Comparison of ENCODE assay signal across 16 mouse cellular contexts in genomic region chr5:64342138-64342537, GRCm38 (mm10).
DNase-seq lines count a peak whose midpoint lies in the region; ATAC-seq and TF ChIP-seq lines count a peak whose summit lies in the region.
"Had no signal": no experiment of that assay in that cellular context is flagged by ENCODE, and none has a peak within 500 bp of the region (broad histone marks: within the 10 kb centered on the region; RNA-seq: fewer than 3 reads in every experiment).

No protein-coding gene starts in this region.

- peaks cover 5% of the 10 kb centered on the region; the same call in 1 of the 2 replicates for H3K4me1 ChIP-seq in forebrain, embryonic 14.5 days (ENCODE audit: control insufficient read depth, insufficient read depth, low read length)
- peaks cover 25% of the 10 kb centered on the region for H3K4me1 ChIP-seq in forebrain, embryonic 12.5 days
- no peaks in the 10 kb centered on the region for H3K4me1 ChIP-seq in lung, embryonic 14.5 days (ENCODE audit: insufficient read depth)
- peaks cover 10% of the 10 kb centered on the region for H3K4me1 ChIP-seq in limb, embryonic 10.5 days

- H3K9ac ChIP-seq in forebrain, embryonic 14.5 days (ENCODE audit: low read length), result no peak overlapping the region
- H3K9ac ChIP-seq in forebrain, embryonic 12.5 days, result no peak overlapping the region
- no peak overlapping the region for H3K9ac ChIP-seq in lung, embryonic 14.5 days
- H3K9ac ChIP-seq: embryonic facial prominence, embryonic 13.5 days; forebrain, embryonic 13.5 days; midbrain, embryonic 15.5 days had no signal

- H3K4me2 ChIP-seq in forebrain, embryonic 14.5 days (ENCODE audit: low read length), result no peak overlapping the region
- no peak overlapping the region for H3K4me2 ChIP-seq in forebrain, embryonic 12.5 days
- no peak overlapping the region for H3K4me2 ChIP-seq in lung, embryonic 14.5 days
- H3K4me2 ChIP-seq: embryonic facial prominence, embryonic 13.5 days; forebrain, embryonic 13.5 days; midbrain, embryonic 15.5 days had no signal

- H3K4me3 ChIP-seq in forebrain, embryonic 14.5 days (ENCODE audit: low read depth, low read length), result no peak overlapping the region
- no peak overlapping the region for H3K4me3 ChIP-seq in forebrain, embryonic 12.5 days (replicated peaks)
- H3K4me3 ChIP-seq in lung, embryonic 14.5 days (ENCODE audit: low read depth, low read length), result no peak overlapping the region
- no peak overlapping the region for H3K4me3 ChIP-seq in limb, embryonic 10.5 days
- H3K4me3 ChIP-seq: embryonic facial prominence, embryonic 13.5 days; forebrain, embryonic 13.5 days; midbrain, embryonic 15.5 days had no signal

- no peak for ATAC-seq in forebrain, embryonic 14.5 days
- ATAC-seq in forebrain, embryonic 12.5 days (ENCODE audit: low FRiP score), result no peak
- no peak for ATAC-seq in lung, embryonic 14.5 days (ENCODE audit: insufficient read depth)
- ATAC-seq: forebrain, embryonic 13.5 days; midbrain, embryonic 15.5 days had no signal

- TF ChIP-seq CTCF in lung, embryonic 14.5 days (IDR thresholded peaks at IDR 0.05; ENCODE audit: low read depth), result no peak

- H3K27ac ChIP-seq in forebrain, embryonic 14.5 days (ENCODE audit: low read depth, low read length), result 0 out of 2 replicates have a peak overlapping the region, but pooled peaks have one; percentile 27
- H3K27ac ChIP-seq in forebrain, embryonic 12.5 days, result no peak overlapping the region
- H3K27ac ChIP-seq in lung, embryonic 14.5 days (ENCODE audit: low read depth), result peak overlapping the region; percentile 30; the same call in 1 of the 2 replicates
- H3K27ac ChIP-seq in limb, embryonic 10.5 days, result peak overlapping the region; percentile 7; the same call in 1 of the 2 replicates
- H3K27ac ChIP-seq: embryonic facial prominence, embryonic 13.5 days; forebrain, embryonic 13.5 days; midbrain, embryonic 15.5 days had no signal

- H3K9me3 ChIP-seq in forebrain, embryonic 14.5 days (replicated peaks; ENCODE audit: control insufficient read depth, low read length), result no peaks in the 10 kb centered on the region
- no peaks in the 10 kb centered on the region for H3K9me3 ChIP-seq in forebrain, embryonic 12.5 days
- no peaks in the 10 kb centered on the region for H3K9me3 ChIP-seq in lung, embryonic 14.5 days (ENCODE audit: low read depth, low read length)
- no peaks in the 10 kb centered on the region for H3K9me3 ChIP-seq in limb, embryonic 10.5 days (replicated peaks)
- H3K9me3 ChIP-seq: embryonic facial prominence, embryonic 13.5 days; forebrain, embryonic 13.5 days; midbrain, embryonic 15.5 days had no signal

- whole genome bisulfite sequencing in forebrain, embryonic 14.5 days, result 94% methylated on average over 10 of the region's 10 CpGs
- WGBS in forebrain, embryonic 12.5 days, result 92% methylated on average over 10 of the region's 10 CpGs
- 79% methylated on average over 10 of the region's 10 CpGs for WGBS in lung, embryonic 14.5 days
- WGBS in limb, embryonic 10.5 days, result 87% methylated on average over 10 of the region's 10 CpGs

- no peaks in the 10 kb centered on the region for H3K36me3 ChIP-seq in forebrain, embryonic 14.5 days (ENCODE audit: control insufficient read depth, insufficient read depth, low read length)
- peaks cover 26% of the 10 kb centered on the region; the same call in 1 of the 2 replicates for H3K36me3 ChIP-seq in forebrain, embryonic 12.5 days (replicated peaks)
- H3K36me3 ChIP-seq in lung, embryonic 14.5 days (ENCODE audit: insufficient read depth), result peaks cover 52% of the 10 kb centered on the region; the same call in 1 of the 2 replicates
- peaks cover 40% of the 10 kb centered on the region for H3K36me3 ChIP-seq in limb, embryonic 10.5 days
- H3K36me3 ChIP-seq: midbrain, embryonic 15.5 days had no signal

- DNase-seq in forebrain, embryonic 14.5 days (ENCODE audit: low spot score), result no peak
- no peak for DNase-seq in lung, embryonic 14.5 days
- no peak for DNase-seq in lung, postnatal 10 days
- no peak for DNase-seq in limb, embryonic 10.5 days (ENCODE audit: low spot score)
- peak; percentile 38 for DNase-seq in thymus, postnatal 14 days
- no peak for DNase-seq in urinary bladder, postnatal 14 days (ENCODE audit: low spot score)
- DNase-seq in cerebellum, postnatal 14 days, result no peak
- DNase-seq: cerebellum, adult 9-11 months; heart, postnatal 10 days; kidney, adult 18-20 months; lung, adult 18-20 months; right cerebral cortex, postnatal 25 days had no signal

- no peaks in the 10 kb centered on the region for H3K27me3 ChIP-seq in forebrain, embryonic 14.5 days (replicated peaks; ENCODE audit: control insufficient read depth, insufficient read depth, low read length)
- H3K27me3 ChIP-seq in forebrain, embryonic 12.5 days, result no peaks in the 10 kb centered on the region
- no peaks in the 10 kb centered on the region for H3K27me3 ChIP-seq in lung, embryonic 14.5 days (ENCODE audit: insufficient read depth, low read length)
- H3K27me3 ChIP-seq in limb, embryonic 10.5 days (ENCODE audit: low read depth, poor library complexity, severe bottlenecking), result no peaks in the 10 kb centered on the region
- H3K27me3 ChIP-seq: embryonic facial prominence, embryonic 13.5 days; forebrain, embryonic 13.5 days; midbrain, embryonic 15.5 days had no signal
